Mouse (Mus musculus) left cerebral cortex, postnatal 36 days (tissue): ENCODE data around the gene Pex11a. TPM values are rescaled to one million over a fixed set of nuclear protein-coding genes. Genes with fewer than 3 reads are reported as not detected.
"Not testable (repeated sequence)": the region's sequence is repeated elsewhere in the genome, so short reads cannot be mapped to it uniquely, and the experiment has no call there.

Source experiments
- DNase-seq, 2 experiments: peaks; one replicate each; pipeline ENCODE4 v3.0.0; 2021 to 2022; ENCODE audit warnings: low spot score in 2 of 2, mixed read lengths in 1 of 2
- intact Hi-C: fragments of 180-260 bp; cut with DNase I; formaldehyde crosslinking; loops from one replicate; pipeline ENCODE4 v1.15.1; 2025
- total RNA-seq, 2 experiments: library from RNA; stranded (reverse); gene quantifications; 2 replicates each; pipeline ENCODE4 v1.2.3; 2021

Gene Pex11a
- total RNA-seq = 1 to 10 TPM; 8.4 to 9.7 TPM

- intact Hi-C loops = no loop called here
- peak; percentile 65 to 71 for DNase-seq
Measured at GRCm38 (mm10) chr7:79742659-79743536, at the start of gene Pex11a, which contains the start of gene Wdr93. Gene Pex11a (minus strand): TSS chr7:79743131. Gene Wdr93 (plus strand): TSS chr7:79743163.

DNA sequence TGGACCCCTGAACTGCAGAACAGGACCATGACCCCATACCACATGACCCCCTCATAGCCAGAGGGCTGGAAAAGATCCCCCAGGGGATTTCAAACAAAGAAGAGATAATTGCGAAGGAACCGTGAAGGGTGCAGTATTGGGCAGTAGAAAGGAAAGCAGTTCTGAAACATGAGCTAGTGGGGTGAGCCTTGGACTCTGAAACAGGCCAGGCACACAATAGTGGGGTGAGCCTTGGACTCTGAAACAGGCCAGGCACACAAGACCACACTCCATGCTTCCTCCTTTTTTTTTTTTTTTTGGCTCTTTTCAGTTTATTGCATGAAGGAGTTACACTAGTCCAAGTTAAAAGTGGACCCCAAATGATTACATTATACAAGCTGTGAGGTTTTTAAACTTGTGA lies 46.9 kb upstream of the Pex11a start:
- intact Hi-C loops = not testable (repeated sequence)

GRCm38 (mm10) chr7:79786295-79786694 lies 43.4 kb upstream of the Pex11a start:
- peak; percentile 32 to 59 for DNase-seq
- intact Hi-C loops = no loop called here

More for the DNA sequence above, 46.9 kb upstream of the Pex11a start:
- DNase-seq = not testable (repeated sequence)

GRCm38 (mm10) chr7:79782516-79782855 lies 39.6 kb upstream of the Pex11a start:
- DNase-seq = no peak
- intact Hi-C loops = loop anchor here (5.0 kb wide), 1 partner anchor 300 kb away; no protein-coding TSS in a partner anchor

DNA sequence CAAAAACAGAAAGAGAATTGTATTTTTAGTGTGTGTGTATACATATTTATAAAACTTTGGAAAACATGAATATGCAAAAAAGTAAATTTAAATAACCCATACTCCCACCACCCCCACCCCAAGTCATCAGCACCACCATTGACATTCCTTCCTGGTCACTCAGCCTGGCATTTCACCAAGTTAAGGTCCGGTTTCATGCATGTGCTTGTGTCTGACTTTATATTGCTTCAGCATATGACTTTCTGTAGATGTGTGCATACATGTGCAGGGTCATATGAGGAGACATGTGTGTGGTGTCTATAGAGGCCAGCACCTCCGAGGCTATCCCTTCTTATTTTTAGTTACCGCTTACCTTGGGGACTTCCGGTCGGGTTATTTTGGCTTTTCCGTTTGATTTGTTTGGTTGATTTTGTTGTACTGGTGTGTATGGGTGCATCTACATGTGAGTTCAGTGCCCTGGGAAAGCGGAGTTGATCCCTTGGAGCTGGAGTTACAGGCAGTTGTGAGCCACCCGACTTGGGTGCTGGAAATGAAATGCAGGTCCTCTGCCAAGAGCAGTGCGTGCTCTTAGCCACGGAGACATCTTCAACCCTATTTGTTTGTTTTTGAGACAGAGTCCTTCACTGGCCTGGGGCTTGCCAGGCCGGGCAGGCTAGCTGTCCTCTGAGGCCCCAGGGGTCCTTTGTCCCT lies 39.0 kb upstream of the Pex11a start:
- intact Hi-C loops = loop anchor here (5.0 kb wide), 1 partner anchor 300 kb away; no protein-coding TSS in a partner anchor
- no peak for DNase-seq

- DNase-seq = peak; percentile 66 to 69
- intact Hi-C loops = loop anchor here (5.0 kb wide), 1 partner anchor 299 kb away; no protein-coding TSS in a partner anchor
Measured at GRCm38 (mm10) chr7:79780647-79781626, 38.0 kb upstream of the Pex11a start.

GRCm38 (mm10) chr7:79771561-79772512 lies 28.9 kb upstream of the Pex11a start:
- peak; percentile 42 to 60 for DNase-seq
- intact Hi-C loops = no loop called here

DNA sequence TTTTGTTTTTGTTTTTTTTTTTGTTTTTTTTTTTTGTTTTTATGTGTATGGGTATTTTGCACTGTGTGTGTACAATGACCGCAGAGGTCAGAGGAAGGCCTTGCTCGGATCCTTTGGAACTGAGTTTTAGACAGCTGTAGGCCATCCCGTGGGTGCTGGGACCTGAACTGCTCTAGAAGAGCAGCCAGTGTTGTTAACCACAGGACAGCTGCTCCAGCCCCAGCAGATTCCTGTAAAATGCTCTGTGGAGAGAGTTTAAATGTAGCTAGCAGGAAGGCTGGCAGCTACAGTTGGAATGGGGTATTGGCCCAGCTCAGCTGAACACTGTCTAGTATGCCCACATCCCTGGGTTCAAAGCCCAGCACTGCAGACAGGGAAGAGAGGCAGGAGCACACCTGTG lies 26.7 kb upstream of the Pex11a start:
- DNase-seq = no peak
- intact Hi-C loops = no loop called here

GRCm38 (mm10) chr7:79765991-79766390 lies 23.1 kb upstream of the Pex11a start:
- intact Hi-C loops = no loop called here
- DNase-seq = no peak

GRCm38 (mm10) chr7:79762106-79762505 lies 19.2 kb upstream of the Pex11a start:
- DNase-seq = no peak
- intact Hi-C loops = no loop called here

DNA sequence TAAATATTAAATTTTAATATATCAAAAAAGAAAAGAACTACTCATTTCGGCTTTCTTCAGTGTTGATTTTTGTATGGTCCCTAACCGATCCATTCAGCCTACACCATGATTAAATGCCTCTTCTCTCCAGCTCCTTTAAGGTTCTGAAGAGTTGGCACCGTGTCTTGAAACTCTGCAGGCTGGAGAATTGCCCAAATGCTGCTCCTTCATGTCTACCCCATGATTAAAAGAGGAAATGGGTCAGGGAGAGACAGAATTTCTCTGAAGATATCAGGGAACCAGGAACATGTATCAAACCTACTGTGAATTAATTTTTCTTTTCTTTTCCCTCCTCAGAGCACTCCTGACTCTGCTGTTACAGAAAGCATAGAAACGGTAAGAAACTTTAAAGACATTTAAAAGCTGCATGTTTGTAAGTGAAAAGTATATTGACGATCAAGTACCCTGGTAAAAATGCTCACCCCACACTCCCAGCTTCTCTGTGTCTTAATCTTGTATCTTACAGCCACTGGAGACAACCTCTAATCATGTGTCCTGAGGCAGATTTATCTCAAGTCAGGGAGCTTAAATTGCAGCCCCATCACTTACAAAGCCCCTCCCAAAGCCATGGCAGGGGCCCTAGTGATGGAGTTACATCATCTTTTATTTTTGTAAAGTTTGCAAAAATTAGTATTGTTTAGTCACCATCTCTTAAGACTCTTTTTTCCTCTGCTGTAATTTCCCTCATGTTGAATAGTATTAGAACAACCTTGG lies 18.4 kb upstream of the Pex11a start:
- intact Hi-C loops = no loop called here
- no peak for DNase-seq

DNA sequence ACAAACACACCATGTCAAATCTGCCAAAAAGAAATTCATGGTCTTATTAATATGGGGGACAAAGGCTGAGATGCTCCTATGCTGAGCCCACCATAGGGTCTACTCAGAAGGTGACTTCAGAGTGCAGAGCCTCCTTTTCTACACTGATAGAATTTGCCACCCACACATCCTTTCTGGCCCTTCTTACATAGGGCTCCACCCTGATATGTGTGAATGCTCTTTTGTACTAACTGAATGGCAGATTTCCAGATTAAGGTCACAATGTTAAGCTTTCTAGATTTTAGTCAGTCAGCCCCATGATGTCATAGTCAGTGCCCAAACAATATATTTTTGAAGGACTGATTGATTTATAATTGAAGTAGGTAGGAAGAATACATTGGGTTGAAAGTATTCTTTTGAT lies 16.8 kb upstream of the Pex11a start:
- no peak for DNase-seq
- intact Hi-C loops = no loop called here

GRCm38 (mm10) chr7:79758176-79758575 lies 15.2 kb upstream of the Pex11a start:
- DNase-seq = no peak
- intact Hi-C loops = no loop called here

GRCm38 (mm10) chr7:79756334-79756733 lies 13.4 kb upstream of the Pex11a start:
- DNase-seq = no peak
- intact Hi-C loops = no loop called here

GRCm38 (mm10) chr7:79749511-79749910 lies 6.6 kb upstream of the Pex11a start:
- intact Hi-C loops = no loop called here
- no peak for DNase-seq

GRCm38 (mm10) chr7:79747659-79748058 lies 4.7 kb upstream of the Pex11a start:
- DNase-seq = no peak
- intact Hi-C loops = no loop called here

GRCm38 (mm10) chr7:79744585-79744984 lies 1.7 kb upstream of the Pex11a start:
- intact Hi-C loops = no loop called here
- DNase-seq = no peak

- DNase-seq = peak in 1 of 2 experiments; percentile 17
- intact Hi-C loops = no loop called here
Measured at GRCm38 (mm10) chr7:79744051-79744450, 1.1 kb upstream of the Pex11a start.
